Mouse (Mus musculus) neutrophil, adult 83 days (primary cell): ENCODE measurements around the gene Wrap73. TPM values are rescaled to one million over a fixed set of nuclear protein-coding genes. Genes with fewer than 3 reads are reported as not detected.

ENCODE experiments used
- total RNA-seq, 2 experiments: library from RNA; stranded (reverse); gene quantifications; one replicate each; pipeline ENCODE4 v1.2.4; 2023

The Wrap73 gene
- total RNA-seq: 10 to 100 TPM; 10.1 to 10.3 TPM

GRCm38 (mm10) chr4:154142211-154143040 lies at the start of gene Wrap73:
TSS of gene Wrap73 (plus strand) at chr4:154142372.

GRCm38 (mm10) chr4:154140182-154140212 lies 2.2 kb upstream of the Wrap73 start, which contains the start of gene Trp73:
TSS of gene Trp73 (minus strand) at chr4:154140208.

GRCm38 (mm10) chr4:154160538-154161390 lies 18.6 kb downstream of the Wrap73 start, which contains the start of gene Tprgl:
TSS of gene Tprgl (minus strand) at chr4:154160666.

GRCm38 (mm10) chr4:154170506-154171150 lies 28.5 kb downstream of the Wrap73 start, which contains the start of gene Megf6:
TSS of gene Megf6 (plus strand) at chr4:154170730.

Other genes with a start within 250 kb of the Wrap73 start
- gene A430005L14Rik, start 185.1 kb upstream of the Wrap73 start, total RNA-seq: 10 to 100 TPM; 12.7 to 21.4 TPM
- gene Dffb, start 167.2 kb upstream of the Wrap73 start, total RNA-seq: 10 to 100 TPM in 1 of 2 experiments, 1 to 10 TPM in 1; 10.0 to 13.1 TPM
- 1 to 10 TPM; 6.6 to 6.8 TPM for gene Cep104, start 167.2 kb upstream of the Wrap73 start, total RNA-seq
- gene Lrrc47, start 130.6 kb upstream of the Wrap73 start, total RNA-seq: 10 to 100 TPM; 27.2 to 30.5 TPM
- 10 to 100 TPM; 10.8 to 11.7 TPM for gene Smim1, start 116.1 kb upstream of the Wrap73 start, total RNA-seq
- gene Ccdc27, start 99.7 kb upstream of the Wrap73 start, total RNA-seq: not detected
- not detected for gene Trp73, start 2.2 kb upstream of the Wrap73 start, total RNA-seq
- 100 to 1,000 TPM; 135 to 139 TPM for gene Tprgl, start 18.3 kb downstream of the Wrap73 start, total RNA-seq
- gene Megf6, start 28.4 kb downstream of the Wrap73 start, total RNA-seq: under 1 TPM in 1 of 2 experiments, not detected in 1; 0.11 TPM
- gene Arhgef16, start 159.3 kb downstream of the Wrap73 start, total RNA-seq: not detected
- gene B230104I21Rik, start 193.8 kb downstream of the Wrap73 start, total RNA-seq: not detected